Mouse (Mus musculus) large intestine, adult 2 months (tissue): ENCODE data around the gene BC034090. TPM values are rescaled to one million over a fixed set of nuclear protein-coding genes. Genes with fewer than 3 reads are reported as not detected.

Experiments
- DNase-seq: peaks from one replicate; pipeline ENCODE4 v3.0.0-alpha.2; 2012; ENCODE audit warnings: low read depth, low spot score
- WGBS: fragments of 180-500 bp; shearing (Covaris S2); methylation state at CpG from one replicate; pipeline ENCODE4 v1.1.7; 2018; 5-methylcytosine and 5-hydroxymethylcytosine counted together
- polyA plus RNA-seq: library from polyadenylated mRNA; depleted of rRNA; stranded (reverse); fragments of >200 nt; gene quantifications from 2 replicates; pipeline ENCODE4 v1.2.3, GENCODE M21; 2012

The BC034090 gene
- polyA plus RNA-seq, 1 experiment = 2.4 TPM

- 20% methylated on average over 5 of the region's 5 CpGs for WGBS
- no peak for DNase-seq
These were observed 3.2 kb upstream of the BC034090 start for GRCm38 (mm10) chr1:155247441-155247840.

- no peak for DNase-seq
- WGBS = 67% methylated on average over 7 of the region's 7 CpGs
These were observed 1.3 kb upstream of the BC034090 start for GRCm38 (mm10) chr1:155245516-155245915.

- 8% methylated on average over 29 of the region's 29 CpGs for WGBS
- DNase-seq = no peak
These were observed 547 bp upstream of the BC034090 start for GRCm38 (mm10) chr1:155244771-155245211.

GRCm38 (mm10) chr1:155242488-155242745 is 1.8 kb downstream of the BC034090 start:
- 37% methylated on average over 1 of the region's 1 CpGs for whole genome bisulfite sequencing

GRCm38 (mm10) chr1:155241701-155242487 is 2.4 kb downstream of the BC034090 start:
- no peak for DNase-seq
- WGBS = 78% methylated on average over 12 of the region's 12 CpGs

More at GRCm38 (mm10) chr1:155242488-155242745, 1.8 kb downstream of the BC034090 start:
- DNase-seq = no peak

GRCm38 (mm10) chr1:155239962-155240717 is 4.1 kb downstream of the BC034090 start:
- no peak for DNase-seq
- 65% methylated on average over 6 of the region's 6 CpGs for WGBS

GRCm38 (mm10) chr1:155239169-155239568 is 5.1 kb downstream of the BC034090 start:
- DNase-seq = no peak
- WGBS = 83% methylated on average over 4 of the region's 4 CpGs

GRCm38 (mm10) chr1:155238126-155238525 is 6.1 kb downstream of the BC034090 start:
- WGBS = 76% methylated on average over 5 of the region's 5 CpGs
- DNase-seq = no peak

- DNase-seq = no peak
- WGBS = 81% methylated on average over 11 of the region's 11 CpGs
These were observed 6.9 kb downstream of the BC034090 start for GRCm38 (mm10) chr1:155237390-155237789.

GRCm38 (mm10) chr1:155236306-155237024 is 7.8 kb downstream of the BC034090 start:
- DNase-seq = no peak
- 54% methylated on average over 13 of the region's 13 CpGs for WGBS

GRCm38 (mm10) chr1:155235641-155236040 is 8.6 kb downstream of the BC034090 start:
- DNase-seq = no peak
- 25% methylated on average over 2 of the region's 2 CpGs for WGBS

GRCm38 (mm10) chr1:155233931-155234607 is 10.2 kb downstream of the BC034090 start:
- 57% methylated on average over 14 of the region's 14 CpGs for WGBS

GRCm38 (mm10) chr1:155233378-155233777 is 10.9 kb downstream of the BC034090 start:
- WGBS = 77% methylated on average over 9 of the region's 9 CpGs
- no peak for DNase-seq

More at GRCm38 (mm10) chr1:155233931-155234607, 10.2 kb downstream of the BC034090 start:
- DNase-seq = no peak

- DNase-seq = no peak
- 59% methylated on average over 6 of the region's 6 CpGs for WGBS
These were observed 11.5 kb downstream of the BC034090 start for GRCm38 (mm10) chr1:155232786-155233185.

- DNase-seq = no peak
- 63% methylated on average over 12 of the region's 12 CpGs for WGBS
These were observed 11.9 kb downstream of the BC034090 start for GRCm38 (mm10) chr1:155232385-155232784.

- no peak for DNase-seq
- WGBS = 31% methylated on average over 14 of the region's 14 CpGs
These were observed 14.5 kb downstream of the BC034090 start for GRCm38 (mm10) chr1:155229464-155230411.

GRCm38 (mm10) chr1:155223849-155224554 is 20.2 kb downstream of the BC034090 start:
- peak; percentile 54 for DNase-seq

GRCm38 (mm10) chr1:155223036-155223435 is 21.2 kb downstream of the BC034090 start:
- 92% methylated on average over 6 of the region's 6 CpGs for WGBS
- DNase-seq = no peak

More at GRCm38 (mm10) chr1:155223849-155224554, 20.2 kb downstream of the BC034090 start:
- 24% methylated on average over 16 of the region's 16 CpGs for WGBS
